Mouse (Mus musculus): ENCODE results near the gene Fmo1. TPM values are rescaled to one million over a fixed set of nuclear protein-coding genes. Genes with fewer than 3 reads are reported as not detected.

Fmo1 gene
- polyA plus RNA-seq, 2 experiments, result 35.0 to 46.7 TPM

DNA sequence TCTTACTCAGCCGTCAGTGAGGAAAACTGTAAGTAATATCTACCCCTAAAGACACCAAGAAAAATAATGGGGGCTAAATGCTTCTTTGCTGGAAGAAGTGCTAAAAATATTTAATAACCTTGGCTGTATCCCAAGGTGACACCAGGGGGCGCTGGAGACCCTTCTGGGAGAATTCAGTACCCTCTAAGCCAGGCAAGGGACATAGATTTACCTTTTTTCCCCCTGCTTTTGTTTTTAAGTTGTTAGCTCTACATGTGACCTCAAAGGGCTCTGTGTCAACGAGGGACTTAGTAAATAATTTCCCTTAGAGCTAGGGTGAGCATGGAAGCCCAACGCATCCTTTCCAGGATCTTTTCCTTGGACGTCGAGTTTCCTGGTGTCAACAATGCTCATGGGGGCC, 29.5 kb upstream of the Fmo1 start:
- Histone ChIP-seq H3K27me3 (ENCODE audit: control insufficient read depth, insufficient read depth, low read length) (no peaks in the 10 kb centered on the region), H3K36me3 (ENCODE audit: control insufficient read depth, insufficient read depth, low read length) (no peaks in the 10 kb centered on the region), H3K4me3 (replicated peaks; ENCODE audit: low read length) (no peak overlapping the region), H3K9ac (ENCODE audit: low read depth, low read length, severe bottlenecking) (no peak overlapping the region), H3K4me2 (replicated peaks; ENCODE audit: low read depth, low read length, severe bottlenecking) (no peak overlapping the region), H3K9me3 (ENCODE audit: control insufficient read depth, low read length) (no peaks in the 10 kb centered on the region), H3K27ac (replicated peaks; ENCODE audit: low read depth, low read length) (no peak overlapping the region), H3K4me1 (ENCODE audit: control insufficient read depth, insufficient read depth, low read length) (no peaks in the 10 kb centered on the region)
- DNase-seq (ENCODE audit: low spot score) (peak; percentile 75), ATAC-seq (ENCODE audit: low FRiP score, low read depth) (no peak)
- WGBS, result 31% methylated on average over 6 of the region's 6 CpGs
- no peak for TF ChIP-seq POLR2A (IDR thresholded peaks at IDR 0.05; ENCODE audit: borderline replicate concordance, extremely low read depth, insufficient read depth, insufficient read length)

DNA sequence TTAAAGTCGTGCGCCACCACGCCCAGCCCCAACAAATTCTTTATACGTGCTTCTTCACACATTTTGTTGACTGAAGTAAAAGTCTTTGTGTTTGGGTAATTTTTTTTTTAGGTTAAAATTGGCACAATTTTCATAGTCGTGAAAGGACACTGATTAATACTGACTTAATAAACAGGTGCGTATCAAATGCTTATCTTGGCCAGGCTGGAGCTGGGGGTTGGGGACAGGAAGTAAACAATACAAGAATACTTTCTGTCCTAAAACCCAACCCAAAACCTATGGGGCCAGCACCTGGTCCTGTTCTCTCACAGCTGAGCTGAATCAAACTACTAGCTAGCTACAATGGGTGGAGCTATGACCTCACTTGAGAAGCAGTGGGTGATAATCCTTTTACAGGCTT, 26.6 kb upstream of the Fmo1 start:
- no peak for TF ChIP-seq POLR2A (IDR thresholded peaks at IDR 0.05; ENCODE audit: borderline replicate concordance, extremely low read depth, insufficient read depth, insufficient read length)

DNA sequence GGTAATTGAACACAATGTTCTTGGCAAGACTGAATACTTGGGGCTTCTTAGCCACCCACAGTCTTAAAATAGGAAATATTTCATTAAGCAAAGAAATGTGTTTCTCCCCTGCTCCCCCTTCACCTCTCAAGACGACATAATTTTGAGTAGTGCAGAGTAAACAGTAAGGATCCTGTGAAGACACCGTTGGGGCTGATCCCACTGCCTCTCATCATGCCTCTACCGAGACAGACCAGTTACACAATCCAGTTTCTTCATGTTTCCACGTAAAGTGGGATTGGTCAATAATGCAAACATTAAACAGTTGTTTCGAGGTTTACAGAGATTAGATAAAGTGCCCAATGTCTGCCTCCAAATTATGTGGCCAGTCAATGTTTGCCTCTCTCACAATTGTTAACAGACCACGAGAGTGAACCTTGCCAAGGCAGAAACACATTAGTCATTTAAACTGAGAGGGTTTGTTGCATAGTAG, 25.6 kb upstream of the Fmo1 start:
- Histone ChIP-seq H3K9me3 (ENCODE audit: control insufficient read depth, low read length) (no peaks in the 10 kb centered on the region), H3K4me3 (replicated peaks; ENCODE audit: low read length) (no peak overlapping the region), H3K27ac (replicated peaks; ENCODE audit: low read depth, low read length) (no peak overlapping the region), H3K27me3 (ENCODE audit: control insufficient read depth, insufficient read depth, low read length) (no peaks in the 10 kb centered on the region), H3K36me3 (ENCODE audit: control insufficient read depth, insufficient read depth, low read length) (no peaks in the 10 kb centered on the region), H3K4me1 (ENCODE audit: control insufficient read depth, insufficient read depth, low read length) (no peaks in the 10 kb centered on the region), H3K4me2 (replicated peaks; ENCODE audit: low read depth, low read length, severe bottlenecking) (no peak overlapping the region), H3K9ac (ENCODE audit: low read depth, low read length, severe bottlenecking) (no peak overlapping the region)
- 68% methylated on average over 6 of the region's 6 CpGs for WGBS
- TF ChIP-seq POLR2A (IDR thresholded peaks at IDR 0.05; ENCODE audit: borderline replicate concordance, extremely low read depth, insufficient read depth, insufficient read length), result no peak
- DNase-seq (ENCODE audit: low spot score) (no peak), ATAC-seq (ENCODE audit: low FRiP score, low read depth) (no peak)

More for the DNA sequence above, 26.6 kb upstream of the Fmo1 start:
- DNase-seq (ENCODE audit: low spot score) (no peak), ATAC-seq (ENCODE audit: low FRiP score, low read depth) (no peak)
- Histone ChIP-seq H3K9ac (ENCODE audit: low read depth, low read length, severe bottlenecking) (no peak overlapping the region), H3K4me1 (ENCODE audit: control insufficient read depth, insufficient read depth, low read length) (no peaks in the 10 kb centered on the region), H3K36me3 (ENCODE audit: control insufficient read depth, insufficient read depth, low read length) (no peaks in the 10 kb centered on the region), H3K27ac (replicated peaks; ENCODE audit: low read depth, low read length) (no peak overlapping the region), H3K27me3 (ENCODE audit: control insufficient read depth, insufficient read depth, low read length) (no peaks in the 10 kb centered on the region), H3K4me3 (replicated peaks; ENCODE audit: low read length) (no peak overlapping the region), H3K9me3 (ENCODE audit: control insufficient read depth, low read length) (no peaks in the 10 kb centered on the region), H3K4me2 (replicated peaks; ENCODE audit: low read depth, low read length, severe bottlenecking) (no peak overlapping the region)
- 92% methylated on average over 6 of the region's 6 CpGs for WGBS

DNA sequence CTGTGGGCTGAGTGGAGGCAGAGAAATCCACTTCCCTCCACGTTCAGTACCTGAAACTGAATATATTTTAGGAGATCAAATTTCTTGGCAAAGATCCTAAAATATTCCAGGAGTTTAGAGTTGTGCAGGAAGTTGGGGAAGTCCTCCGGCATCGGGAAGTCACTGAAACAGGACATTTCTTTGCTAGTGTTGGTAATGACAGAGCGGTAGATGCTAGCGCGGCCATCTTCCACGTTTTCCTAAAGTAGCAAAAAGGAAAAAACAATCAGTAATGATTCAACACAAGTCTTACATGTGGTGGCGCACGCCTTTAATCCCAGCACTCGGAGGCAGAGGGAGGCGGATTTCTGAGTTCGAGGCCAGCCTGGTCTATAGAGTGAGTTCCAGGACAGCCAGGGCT, 22.2 kb upstream of the Fmo1 start:
- no peak overlapping the region for H3K27ac ChIP-seq (replicated peaks; ENCODE audit: low read depth, low read length)
- DNase-seq (ENCODE audit: low spot score), result no peak
- H3K4me2 ChIP-seq (replicated peaks; ENCODE audit: low read depth, low read length, severe bottlenecking), result no peak overlapping the region
- 81% methylated on average over 12 of the region's 12 CpGs for WGBS
- ATAC-seq (ENCODE audit: low FRiP score, low read depth), result no peak
- no peak overlapping the region for H3K4me3 ChIP-seq (replicated peaks; ENCODE audit: low read length)
- no peak overlapping the region for H3K9ac ChIP-seq (ENCODE audit: low read depth, low read length, severe bottlenecking)
- no peaks in the 10 kb centered on the region for H3K27me3 ChIP-seq (ENCODE audit: control insufficient read depth, insufficient read depth, low read length)
- H3K4me1 ChIP-seq (ENCODE audit: control insufficient read depth, insufficient read depth, low read length), result no peaks in the 10 kb centered on the region
- no peak for TF ChIP-seq POLR2A (IDR thresholded peaks at IDR 0.05; ENCODE audit: borderline replicate concordance, extremely low read depth, insufficient read depth, insufficient read length)
- no peaks in the 10 kb centered on the region for H3K9me3 ChIP-seq (ENCODE audit: control insufficient read depth, low read length)
- H3K36me3 ChIP-seq (ENCODE audit: control insufficient read depth, insufficient read depth, low read length), result no peaks in the 10 kb centered on the region

DNA sequence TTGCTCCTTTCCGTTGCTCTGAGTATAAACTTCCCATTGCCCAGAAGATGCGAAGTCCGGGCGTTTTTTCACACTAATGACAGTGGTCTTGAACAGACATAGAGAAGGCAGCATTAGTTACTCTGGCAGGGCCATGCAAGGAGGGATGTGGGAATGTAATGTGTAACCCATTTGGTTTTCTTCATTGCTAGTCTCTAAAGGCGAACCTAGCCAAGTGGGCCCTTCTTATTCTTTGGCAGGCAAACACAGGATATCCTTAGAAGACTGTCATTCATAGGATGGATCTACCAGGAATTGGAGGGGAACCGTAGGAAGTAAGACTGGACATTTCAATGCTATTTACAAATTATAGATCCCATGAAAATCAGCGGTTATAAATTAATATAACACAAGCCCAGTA, 21.2 kb upstream of the Fmo1 start:
- H3K4me1 ChIP-seq (ENCODE audit: control insufficient read depth, insufficient read depth, low read length), result no peaks in the 10 kb centered on the region
- TF ChIP-seq POLR2A (IDR thresholded peaks at IDR 0.05; ENCODE audit: borderline replicate concordance, extremely low read depth, insufficient read depth, insufficient read length), result no peak
- 91% methylated on average over 7 of the region's 7 CpGs for WGBS
- ATAC-seq (ENCODE audit: low FRiP score, low read depth) (no peak), DNase-seq (ENCODE audit: low spot score) (no peak)
- H3K4me3 ChIP-seq (replicated peaks; ENCODE audit: low read length), result no peak overlapping the region
- H3K36me3 ChIP-seq (ENCODE audit: control insufficient read depth, insufficient read depth, low read length), result no peaks in the 10 kb centered on the region
- no peak overlapping the region for H3K27ac ChIP-seq (replicated peaks; ENCODE audit: low read depth, low read length)
- H3K4me2 ChIP-seq (replicated peaks; ENCODE audit: low read depth, low read length, severe bottlenecking), result no peak overlapping the region
- H3K9ac ChIP-seq (ENCODE audit: low read depth, low read length, severe bottlenecking), result no peak overlapping the region
- no peaks in the 10 kb centered on the region for H3K9me3 ChIP-seq (ENCODE audit: control insufficient read depth, low read length)
- H3K27me3 ChIP-seq (ENCODE audit: control insufficient read depth, insufficient read depth, low read length), result no peaks in the 10 kb centered on the region
